19 mouse cellular contexts compared by ENCODE assay signal in genomic region chrX:95438491-95438890, GRCm38 (mm10).
"Had no signal": no experiment of that assay in that cellular context is flagged by ENCODE, and none has a peak within 500 bp of the region (broad histone marks: within the 10 kb centered on the region; RNA-seq: fewer than 3 reads in every experiment).

No protein-coding gene starts in this region.

- ATAC-seq: liver, embryonic 12.5 days; midbrain, embryonic 16.5 days had no signal

- H3K27me3 ChIP-seq: liver, embryonic 12.5 days; lung, embryonic 15.5 days; midbrain, embryonic 12.5 days; neural tube, embryonic 13.5 days; neural tube, embryonic 15.5 days had no signal

- H3K36me3 ChIP-seq: limb, embryonic 15.5 days; liver, embryonic 12.5 days; lung, embryonic 15.5 days; midbrain, embryonic 12.5 days; neural tube, embryonic 13.5 days; neural tube, embryonic 15.5 days had no signal

- H3K9me3 ChIP-seq: limb, embryonic 15.5 days; liver, embryonic 12.5 days; lung, embryonic 15.5 days; midbrain, embryonic 10.5 days; midbrain, embryonic 12.5 days; neural tube, embryonic 13.5 days; neural tube, embryonic 15.5 days had no signal

- H3K9ac ChIP-seq: limb, embryonic 15.5 days; liver, embryonic 12.5 days; liver, embryonic 14.5 days; lung, embryonic 15.5 days; midbrain, embryonic 12.5 days; neural tube, embryonic 13.5 days; neural tube, embryonic 15.5 days had no signal

- DNase-seq: midbrain, embryonic 14.5 days; retina, postnatal 1 day; right cerebral cortex, adult 18-20 months; right cerebral cortex, postnatal 25 days; right cerebral cortex, postnatal 4 days; spleen, adult 18-20 months; thymus, adult 18-20 months; thymus, postnatal 14 days; thymus, postnatal 4 days had no signal

- H3K27ac ChIP-seq: limb, embryonic 15.5 days; liver, embryonic 12.5 days; liver, embryonic 14.5 days; lung, embryonic 15.5 days; midbrain, embryonic 10.5 days; midbrain, embryonic 12.5 days; neural tube, embryonic 13.5 days; neural tube, embryonic 15.5 days had no signal

- H3K4me3 ChIP-seq: limb, embryonic 15.5 days; liver, embryonic 12.5 days; lung, embryonic 15.5 days; midbrain, embryonic 10.5 days; midbrain, embryonic 12.5 days; myocyte; neural tube, embryonic 13.5 days; neural tube, embryonic 15.5 days had no signal

- H3K4me2 ChIP-seq: limb, embryonic 15.5 days; liver, embryonic 12.5 days; lung, embryonic 15.5 days; midbrain, embryonic 12.5 days; neural tube, embryonic 13.5 days; neural tube, embryonic 15.5 days had no signal
